Mouse (Mus musculus) lung, postnatal 10 days (tissue): ENCODE data around the gene Slc16a13.
"Not testable (repeated sequence)": the region's sequence is repeated elsewhere in the genome, so short reads cannot be mapped to it uniquely, and the experiment has no call there.

Experiments
- DNase-seq: peaks from one replicate; pipeline ENCODE4 v3.0.0; 2021

Slc16a13 gene

GRCm38 (mm10) chr11:70169471-70169870 is 51.4 kb downstream of the Slc16a13 start:
- not testable (repeated sequence) for DNase-seq

GRCm38 (mm10) chr11:70168136-70168535 is 52.7 kb downstream of the Slc16a13 start:
- no peak for DNase-seq
